Mouse (Mus musculus) midbrain, embryonic 13.5 days (tissue): ENCODE results near the gene Ndufb7. TPM values are rescaled to one million over a fixed set of nuclear protein-coding genes. Genes with fewer than 3 reads are reported as not detected.
A peak's percentile ranks its signal among the peaks of the same experiment; 100 is the strongest.

ENCODE experiments used
- ATAC-seq: fragments of 200-750 bp; cut with Nextera tagmentation; 2 replicates; pipeline ENCODE4 v1.8.0; 2017; ENCODE audit warnings: mild to moderate bottlenecking, moderate TSS enrichment, moderate library complexity
- H3K27ac ChIP-seq: fragments of 300-500 bp; sonication (generic); 2 replicates; pipeline ENCODE4 v1.5.1; 2015; ENCODE audit warnings: inconsistent platforms, mild to moderate bottlenecking, moderate library complexity
- H3K27me3 ChIP-seq: fragments of 300-500 bp; sonication (generic); 2 replicates; pipeline ENCODE4 v1.6.1; 2015; ENCODE audit warnings: mild to moderate bottlenecking, inconsistent platforms
- H3K36me3 ChIP-seq: fragments of 300-500 bp; sonication (generic); 2 replicates; pipeline ENCODE4 v1.6.1; 2015; ENCODE audit warnings: mild to moderate bottlenecking, inconsistent platforms
- H3K4me1 ChIP-seq: fragments of 300-500 bp; sonication (generic); replicated peaks from 2 replicates; pipeline ENCODE4 v1.6.1; 2015; ENCODE audit warnings: inconsistent platforms
- H3K4me2 ChIP-seq: fragments of 300-500 bp; sonication (generic); replicated peaks from 2 replicates; pipeline ENCODE4 v1.6.1; 2015; ENCODE audit warnings: moderate library complexity, mild to moderate bottlenecking, inconsistent platforms
- H3K4me3 ChIP-seq: fragments of 300-500 bp; sonication (generic); replicated peaks from 2 replicates; pipeline ENCODE4 v1.5.1; 2015; ENCODE audit warnings: mild to moderate bottlenecking, inconsistent platforms
- H3K9ac ChIP-seq: fragments of 300-500 bp; sonication (generic); replicated peaks from 2 replicates; pipeline ENCODE4 v1.6.1; 2015; ENCODE audit warnings: mild to moderate bottlenecking, inconsistent platforms
- H3K9me3 ChIP-seq: fragments of 300-500 bp; sonication (generic); 2 replicates; pipeline ENCODE4 v1.6.1; 2016; ENCODE audit warnings: mild to moderate bottlenecking, inconsistent platforms
- WGBS: fragments of 180-500 bp; shearing (Covaris S2); methylation state at CpG from one replicate; pipeline ENCODE4 v1.1.7; 2015; 5-methylcytosine and 5-hydroxymethylcytosine counted together
- polyA plus RNA-seq: library from polyadenylated mRNA; unstranded; fragments of >200 nt; fragmentation: Nextera tagmentation; extraction: Ambion mirVana; gene quantifications from 2 replicates; pipeline ENCODE4 v1.2.1, GENCODE M21; 2015

Ndufb7 gene
- polyA plus RNA-seq, 1 experiment from 2014 or later = 382 TPM

DNA sequence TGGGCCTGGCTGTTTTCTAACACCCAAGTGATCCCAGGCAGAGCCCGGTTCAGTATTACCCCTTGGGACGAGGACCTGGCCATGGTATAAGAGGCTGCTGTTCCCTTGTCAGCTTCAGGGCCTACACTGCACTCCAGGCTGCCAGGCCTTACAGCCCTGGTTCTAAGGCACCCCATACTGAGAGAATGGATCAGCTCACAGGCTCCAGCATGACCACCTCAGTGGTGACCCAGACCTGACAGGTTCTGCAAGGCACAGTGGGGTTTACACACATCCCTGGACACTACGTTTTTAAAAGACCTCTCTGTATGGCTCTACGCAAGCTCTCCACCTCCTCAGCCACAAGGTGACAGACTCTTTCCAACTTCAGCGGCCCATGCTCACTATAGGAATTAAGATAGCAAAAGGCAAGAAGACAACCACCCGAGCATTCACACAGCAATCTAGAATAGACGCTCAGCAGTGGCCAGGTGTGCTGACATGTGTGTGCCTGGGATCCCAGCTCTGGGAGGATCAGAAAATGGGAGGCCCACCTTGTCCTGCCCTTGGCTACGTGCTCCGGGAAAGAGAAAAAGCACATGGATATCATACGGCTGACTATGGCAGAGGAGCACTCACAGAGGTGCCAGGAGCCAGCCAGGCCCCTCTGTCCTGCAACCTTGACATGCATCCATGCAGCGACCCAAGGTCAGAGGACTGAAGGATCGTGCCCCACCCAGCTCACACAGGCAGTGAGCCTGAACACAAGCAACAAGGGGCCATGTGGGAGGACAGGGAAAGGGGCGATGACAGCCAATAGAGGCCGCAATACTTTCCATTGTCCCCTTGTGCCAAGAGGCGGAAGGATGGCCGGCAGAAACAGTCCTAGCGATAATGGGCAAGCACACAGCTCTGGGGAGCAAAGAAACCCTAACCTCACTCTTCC, 11.9 kb downstream of the Ndufb7 start:
- Histone ChIP-seq H3K4me3 (no peak overlapping the region), H3K9me3 (no peaks in the 10 kb centered on the region), H3K4me2 (no peak overlapping the region), H3K27me3 (no peaks in the 10 kb centered on the region), H3K27ac (no peak overlapping the region; the same call in 1 of the 2 replicates), H3K4me1 (peaks cover 86% of the 10 kb centered on the region), H3K9ac (peak overlapping the region; percentile 20), H3K36me3 (peaks cover 22% of the 10 kb centered on the region)
- 75% methylated on average over 17 of the region's 17 CpGs for WGBS
- ATAC-seq = no peak

DNA sequence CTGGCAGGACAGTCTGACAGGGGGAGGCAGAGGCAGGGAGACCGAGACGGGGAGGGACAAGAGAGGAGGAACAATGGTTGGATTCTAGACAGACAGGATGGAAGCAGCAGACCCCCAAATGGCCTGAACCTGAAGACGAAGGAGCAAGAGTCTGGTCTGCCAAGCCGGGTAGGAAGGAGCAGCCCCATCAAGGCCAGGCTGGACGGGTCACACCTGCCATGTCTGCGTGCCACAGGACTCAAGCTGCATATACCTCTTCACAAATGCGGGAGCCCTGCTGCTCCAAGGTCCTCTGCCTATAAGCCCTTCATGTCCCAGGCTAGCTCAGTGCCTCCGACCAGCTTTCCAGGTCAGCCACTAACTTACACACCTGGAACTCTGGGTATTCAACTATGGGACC, 13.2 kb downstream of the Ndufb7 start:
- H3K27ac ChIP-seq = no peak overlapping the region
- ATAC-seq = no peak
- H3K9me3 ChIP-seq = no peaks in the 10 kb centered on the region
- 89% methylated on average over 8 of the region's 8 CpGs for WGBS
- H3K27me3 ChIP-seq = no peaks in the 10 kb centered on the region
- H3K4me3 ChIP-seq = no peak overlapping the region
- H3K9ac ChIP-seq = peak overlapping the region; percentile 23; the same call in 1 of the 2 replicates
- H3K36me3 ChIP-seq = peaks cover 20% of the 10 kb centered on the region
- H3K4me2 ChIP-seq = no peak overlapping the region
- H3K4me1 ChIP-seq = peaks cover 88% of the 10 kb centered on the region

DNA sequence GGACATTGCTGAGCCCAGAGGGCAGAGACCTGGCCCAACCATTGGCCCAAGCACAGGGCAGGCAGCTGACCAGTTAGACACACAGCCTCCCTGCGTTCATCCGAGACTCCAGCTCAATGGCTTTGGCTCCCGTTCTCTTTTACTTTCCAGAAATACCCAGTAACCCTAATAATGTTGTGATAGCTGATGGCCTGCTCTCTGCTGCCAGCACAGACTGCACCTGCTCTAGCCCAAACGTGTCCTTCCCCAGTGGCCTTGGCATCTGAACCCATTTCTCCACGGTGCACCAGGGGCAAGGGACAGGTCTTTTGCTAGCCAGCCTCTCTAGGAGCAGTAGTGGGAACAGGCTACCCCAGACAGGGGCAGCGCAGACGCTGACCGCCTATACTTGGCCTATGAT, 14.4 kb downstream of the Ndufb7 start:
- Histone ChIP-seq H3K36me3 (peaks cover 19% of the 10 kb centered on the region), H3K9me3 (no peaks in the 10 kb centered on the region), H3K27ac (no peak overlapping the region), H3K4me1 (peaks cover 87% of the 10 kb centered on the region), H3K27me3 (no peaks in the 10 kb centered on the region), H3K4me2 (no peak overlapping the region), H3K4me3 (no peak overlapping the region), H3K9ac (no peak overlapping the region; the same call in 1 of the 2 replicates)
- WGBS = 89% methylated on average over 8 of the region's 8 CpGs
- ATAC-seq = no peak

DNA sequence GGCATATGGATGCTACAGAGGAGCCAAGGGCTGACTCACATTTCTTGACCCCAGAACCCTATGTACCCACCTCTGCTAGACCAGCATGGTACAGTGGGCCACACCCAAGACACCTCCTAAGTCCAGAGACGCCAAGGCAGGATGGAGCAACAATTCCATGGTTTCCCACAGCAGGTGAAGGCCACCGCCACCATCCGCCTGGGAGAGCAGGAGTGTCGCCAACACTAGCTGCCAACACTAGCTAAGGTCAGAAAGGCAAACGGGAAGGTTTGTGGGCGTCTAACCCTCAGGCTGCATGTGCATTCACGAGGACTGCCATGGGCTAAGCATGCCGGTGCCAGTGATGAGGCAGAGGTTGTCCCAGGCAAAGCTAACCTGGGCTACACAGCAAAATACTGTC, 15.8 kb downstream of the Ndufb7 start:
- Histone ChIP-seq H3K9ac (no peak overlapping the region), H3K4me3 (no peak overlapping the region), H3K4me2 (no peak overlapping the region), H3K36me3 (peaks cover 25% of the 10 kb centered on the region), H3K27ac (no peak overlapping the region), H3K9me3 (no peaks in the 10 kb centered on the region), H3K27me3 (no peaks in the 10 kb centered on the region), H3K4me1 (peaks cover 76% of the 10 kb centered on the region)
- 80% methylated on average over 8 of the region's 8 CpGs for WGBS
- no peak for ATAC-seq

DNA sequence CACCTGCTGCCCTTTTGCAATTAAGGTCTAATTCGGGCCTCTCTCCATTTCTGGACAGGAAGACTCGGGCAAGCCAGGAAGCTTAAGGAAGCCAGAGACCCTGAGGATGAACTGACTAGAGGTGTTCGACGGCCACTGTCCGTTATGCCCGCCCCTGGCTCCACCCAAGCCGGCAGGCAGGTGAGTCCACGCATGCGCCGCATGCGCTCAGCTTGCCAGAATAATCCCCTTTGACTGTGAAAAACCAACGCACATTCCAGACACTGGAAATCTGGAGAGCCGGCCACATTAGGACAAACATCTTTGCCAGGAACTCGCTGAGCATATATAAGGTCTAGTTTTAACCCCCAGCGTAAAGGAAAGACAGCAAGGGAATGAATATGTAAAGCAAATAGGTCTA, 16.8 kb downstream of the Ndufb7 start:
- Histone ChIP-seq H3K36me3 (peaks cover 32% of the 10 kb centered on the region), H3K9ac (0 out of 2 replicates have a peak overlapping the region, but pooled peaks have one; percentile 14), H3K9me3 (no peaks in the 10 kb centered on the region), H3K27me3 (no peaks in the 10 kb centered on the region), H3K27ac (no peak overlapping the region), H3K4me1 (peaks cover 77% of the 10 kb centered on the region), H3K4me2 (no peak overlapping the region), H3K4me3 (no peak overlapping the region)
- no peak for ATAC-seq
- 89% methylated on average over 15 of the region's 15 CpGs for WGBS

DNA sequence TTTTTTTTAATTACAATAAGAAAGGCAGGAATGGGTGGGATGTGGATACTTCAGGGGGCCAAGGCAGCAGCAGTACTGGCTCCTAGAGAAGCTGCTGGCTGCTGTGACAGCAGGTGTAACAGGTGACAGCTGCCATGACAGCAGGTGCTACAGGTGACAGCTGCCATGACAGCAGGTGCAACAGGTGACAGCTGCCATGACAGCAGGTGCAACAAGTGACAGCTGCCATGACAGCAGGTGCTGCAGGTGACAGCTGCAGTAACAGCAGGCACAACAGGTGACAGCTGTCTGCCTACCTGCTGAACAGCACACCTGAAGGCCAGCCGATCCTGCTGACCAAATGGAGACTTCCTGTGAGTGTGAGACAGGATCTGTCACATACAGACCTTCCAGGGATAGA, 18.3 kb downstream of the Ndufb7 start:
- Histone ChIP-seq H3K27ac (peak overlapping the region; percentile 9; the same call in 1 of the 2 replicates), H3K4me3 (no peak overlapping the region), H3K4me1 (peaks cover 75% of the 10 kb centered on the region), H3K4me2 (no peak overlapping the region), H3K27me3 (no peaks in the 10 kb centered on the region), H3K36me3 (peaks cover 32% of the 10 kb centered on the region), H3K9me3 (no peaks in the 10 kb centered on the region), H3K9ac (no peak overlapping the region)
- WGBS = 91% methylated on average over 1 of the region's 1 CpGs
- no peak for ATAC-seq

DNA sequence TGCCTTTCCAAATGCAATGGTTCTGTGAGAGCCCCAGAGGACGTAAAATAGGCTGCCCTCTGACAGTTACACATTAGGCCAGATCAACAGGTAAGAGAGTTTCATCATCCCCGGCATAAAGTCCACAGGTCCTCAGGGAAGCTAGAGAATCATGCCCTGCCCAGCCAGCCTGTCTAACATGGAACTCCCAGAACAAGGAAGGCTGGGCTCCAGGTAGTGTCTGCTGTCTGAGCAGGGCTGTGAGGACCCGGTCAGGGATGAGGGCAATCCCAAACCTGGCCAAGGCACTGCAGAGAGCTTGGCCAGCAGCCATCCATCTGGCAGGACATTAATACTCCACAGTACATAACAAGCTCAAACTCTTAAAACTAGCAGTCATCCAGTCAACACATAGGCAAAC, 18.9 kb downstream of the Ndufb7 start:
- Histone ChIP-seq H3K4me1 (peaks cover 75% of the 10 kb centered on the region), H3K4me3 (no peak overlapping the region), H3K27me3 (no peaks in the 10 kb centered on the region), H3K36me3 (peaks cover 36% of the 10 kb centered on the region), H3K27ac (no peak overlapping the region), H3K9me3 (no peaks in the 10 kb centered on the region), H3K9ac (no peak overlapping the region), H3K4me2 (no peak overlapping the region)
- ATAC-seq = no peak
- 89% methylated on average over 3 of the region's 3 CpGs for WGBS

DNA sequence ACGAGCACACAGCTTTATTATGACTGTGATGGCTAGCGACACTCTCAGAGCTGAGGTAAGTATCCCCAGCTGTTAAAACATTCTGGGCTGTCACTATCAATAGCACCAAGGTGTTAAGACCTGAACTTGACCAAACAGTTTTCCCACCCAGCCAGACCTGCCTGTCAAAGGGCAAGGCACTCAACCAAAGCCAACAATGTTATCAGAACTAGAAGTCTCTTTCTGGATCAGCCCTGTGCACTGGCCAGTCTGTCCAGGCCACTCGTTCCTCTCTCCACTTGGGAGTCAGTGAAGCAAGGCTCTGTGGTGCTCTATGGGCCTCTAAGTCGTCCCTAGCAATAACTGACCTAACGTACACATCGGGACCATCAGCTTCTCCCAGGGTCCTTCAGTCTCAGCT, 21.2 kb downstream of the Ndufb7 start:
- H3K4me3 ChIP-seq = no peak overlapping the region
- peaks cover 31% of the 10 kb centered on the region for H3K36me3 ChIP-seq
- no peaks in the 10 kb centered on the region for H3K27me3 ChIP-seq
- no peaks in the 10 kb centered on the region for H3K9me3 ChIP-seq
- H3K4me2 ChIP-seq = no peak overlapping the region
- H3K27ac ChIP-seq = no peak overlapping the region
- 90% methylated on average over 6 of the region's 6 CpGs for WGBS
- ATAC-seq = no peak
- no peak overlapping the region for H3K9ac ChIP-seq
- H3K4me1 ChIP-seq = peaks cover 79% of the 10 kb centered on the region

DNA sequence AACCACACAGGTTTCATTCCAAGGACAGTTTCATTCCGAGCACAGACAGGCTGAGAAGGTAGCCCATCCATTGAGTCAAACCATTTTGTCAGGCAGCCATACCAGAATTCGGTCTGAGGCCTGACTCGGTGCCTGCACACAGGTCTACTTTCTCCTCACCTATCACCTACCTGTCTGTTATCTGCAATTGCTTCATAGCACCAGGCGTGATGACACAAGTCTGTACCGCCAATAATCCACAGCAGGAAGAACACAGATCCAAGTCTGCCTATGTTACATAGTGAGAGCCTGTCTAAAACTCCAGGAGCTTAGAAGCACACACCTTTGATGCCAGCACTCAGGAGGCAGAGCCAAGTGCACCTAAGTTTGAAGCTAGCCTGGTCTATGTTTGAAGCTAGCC, 22.4 kb downstream of the Ndufb7 start:
- H3K36me3 ChIP-seq = peaks cover 27% of the 10 kb centered on the region
- peaks cover 76% of the 10 kb centered on the region for H3K4me1 ChIP-seq
- no peak overlapping the region for H3K4me3 ChIP-seq
- no peak overlapping the region for H3K27ac ChIP-seq
- H3K27me3 ChIP-seq = no peaks in the 10 kb centered on the region
- H3K4me2 ChIP-seq = no peak overlapping the region
- no peak for ATAC-seq
- H3K9me3 ChIP-seq = no peaks in the 10 kb centered on the region
- H3K9ac ChIP-seq = no peak overlapping the region
- 93% methylated on average over 5 of the region's 5 CpGs for WGBS

DNA sequence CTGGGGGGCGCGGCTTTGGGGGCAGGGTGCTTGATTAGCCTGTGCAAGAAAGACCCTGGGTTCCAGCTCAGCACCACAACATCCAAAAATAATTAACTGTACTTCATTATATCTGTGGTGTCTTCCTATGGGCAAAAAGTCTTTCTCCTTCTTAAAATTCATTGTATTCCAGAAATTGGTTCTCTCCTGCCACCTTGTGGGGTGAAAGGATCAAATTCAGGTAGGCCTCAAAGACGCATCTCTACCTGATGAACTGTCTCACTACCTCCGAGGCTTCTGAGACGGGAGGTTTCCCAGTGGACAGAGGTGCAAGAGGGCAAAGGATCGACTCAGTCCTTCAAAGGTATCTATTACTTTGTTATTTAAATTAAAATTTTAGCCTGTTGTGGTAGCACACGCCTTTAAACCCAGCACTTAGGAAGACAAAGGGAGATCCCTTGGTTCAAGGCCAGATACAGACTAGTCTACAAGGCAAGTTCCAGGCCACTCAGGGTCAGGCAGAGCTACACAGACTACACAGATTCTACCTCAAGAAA, 24.1 kb downstream of the Ndufb7 start:
- Histone ChIP-seq H3K36me3 (peaks cover 19% of the 10 kb centered on the region), H3K4me2 (peak overlapping the region; percentile 70), H3K4me1 (peaks cover 64% of the 10 kb centered on the region), H3K4me3 (no peak overlapping the region), H3K9me3 (no peaks in the 10 kb centered on the region), H3K9ac (no peak overlapping the region), H3K27me3 (no peaks in the 10 kb centered on the region), H3K27ac (no peak overlapping the region)
- 81% methylated on average over 7 of the region's 7 CpGs for WGBS
- ATAC-seq = no peak

DNA sequence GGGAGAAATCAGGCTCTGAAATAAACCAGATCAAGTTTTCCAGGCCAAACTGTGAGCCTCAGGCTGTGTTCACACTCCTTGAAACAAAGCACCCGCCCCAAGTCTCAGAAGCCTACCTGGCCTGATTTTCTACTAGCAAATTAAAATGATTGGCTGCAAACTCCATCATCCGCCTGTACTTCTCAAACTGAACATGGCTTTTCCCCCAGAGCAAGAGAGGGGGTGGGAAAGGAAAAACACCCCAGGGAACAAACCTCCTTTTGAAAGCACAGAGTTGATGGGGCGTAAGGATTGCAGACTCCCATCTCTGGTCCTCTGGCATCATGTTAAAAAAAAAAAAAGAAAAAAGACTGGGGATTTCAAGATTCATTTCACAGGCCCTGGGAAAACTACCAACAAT, 26.2 kb downstream of the Ndufb7 start:
- peak overlapping the region; percentile 70 for H3K4me2 ChIP-seq
- H3K9me3 ChIP-seq = no peaks in the 10 kb centered on the region
- peaks cover 58% of the 10 kb centered on the region for H3K4me1 ChIP-seq
- H3K4me3 ChIP-seq = peak overlapping the region; percentile 96
- no peak for ATAC-seq
- WGBS = 67% methylated on average over 3 of the region's 3 CpGs
- peaks cover 9% of the 10 kb centered on the region; the same call in 1 of the 2 replicates for H3K36me3 ChIP-seq
- peak overlapping the region; percentile 94 for H3K9ac ChIP-seq
- H3K27ac ChIP-seq = no peak overlapping the region
- no peaks in the 10 kb centered on the region for H3K27me3 ChIP-seq

DNA sequence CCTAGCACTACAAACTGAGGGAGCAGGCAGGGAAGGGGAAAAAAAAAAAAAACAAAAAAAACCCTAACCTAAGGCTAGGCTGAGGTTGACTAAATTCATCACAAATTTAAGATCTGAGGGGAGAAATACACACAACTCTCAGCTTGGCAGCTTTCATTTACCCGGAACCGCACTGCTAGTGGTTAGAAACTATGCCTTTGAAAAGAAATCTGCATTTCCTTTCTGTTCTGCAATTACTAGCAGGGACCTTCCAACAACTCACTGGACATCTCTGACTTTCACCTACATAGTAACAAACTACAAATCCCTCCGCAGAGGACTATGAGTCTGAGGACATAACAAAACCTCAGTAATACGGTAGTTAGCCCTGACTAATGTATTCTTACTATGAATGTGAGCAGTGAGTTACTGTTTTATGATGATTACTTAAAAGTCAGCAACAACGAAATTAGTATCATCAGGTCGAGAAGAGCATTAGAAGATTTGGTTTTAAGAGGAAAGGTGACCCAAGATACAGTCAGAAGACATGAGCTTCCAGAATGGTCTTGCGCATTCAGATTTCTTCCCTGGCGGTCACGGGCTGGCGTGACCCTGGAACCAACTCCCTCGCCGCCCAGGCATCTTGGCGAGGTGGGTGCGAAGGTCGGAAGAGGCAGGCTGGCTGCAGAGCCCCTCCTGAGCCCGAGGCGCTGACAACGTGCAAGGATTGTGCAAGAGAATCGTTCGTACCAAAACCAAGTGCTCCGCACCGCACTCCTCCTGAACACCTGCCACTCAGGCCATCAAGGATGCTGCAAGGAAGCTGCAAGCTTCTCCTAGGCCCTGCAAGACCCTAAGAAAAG, 27.1 kb downstream of the Ndufb7 start:
- Histone ChIP-seq H3K27ac (peak overlapping the region; percentile 93), H3K9ac (peak overlapping the region; percentile 94), H3K4me2 (peak overlapping the region; percentile 70), H3K36me3 (peaks cover 4% of the 10 kb centered on the region; the same call in 1 of the 2 replicates), H3K4me3 (peak overlapping the region; percentile 96), H3K27me3 (no peaks in the 10 kb centered on the region), H3K4me1 (peaks cover 52% of the 10 kb centered on the region), H3K9me3 (no peaks in the 10 kb centered on the region)
- no peak for ATAC-seq
- WGBS = 6% methylated on average over 22 of the region's 22 CpGs
